Mouse (Mus musculus) liver, adult 2 months (tissue): ENCODE data around the gene Rdh1. TPM values are rescaled to one million over a fixed set of nuclear protein-coding genes. Genes with fewer than 3 reads are reported as not detected.

Experiments used
- DNase-seq: peaks from one replicate; pipeline ENCODE4 v3.0.0-alpha.2; 2011; ENCODE audit warnings: low read depth, low spot score; ENCODE audit errors: extremely low read depth
- H3K27ac ChIP-seq: fragments of 200-500 bp; replicated peaks from 2 replicates; pipeline ENCODE4 v1.5.1; 2012; ENCODE audit warnings: low read depth, mild to moderate bottlenecking, control low read depth, inconsistent platforms, low read length; ENCODE audit not compliant: insufficient read depth
- H3K27me3 ChIP-seq: fragments of 200-500 bp; 2 replicates; pipeline ENCODE4 v1.6.1; 2012; ENCODE audit warnings: mild to moderate bottlenecking, moderate library complexity, low read length, inconsistent platforms; ENCODE audit not compliant: control insufficient read depth, insufficient read depth
- H3K36me3 ChIP-seq: fragments of 200-500 bp; 2 replicates; pipeline ENCODE4 v1.6.1; 2012; ENCODE audit warnings: low read length, inconsistent platforms; ENCODE audit not compliant: control insufficient read depth, insufficient read depth
- H3K4me1 ChIP-seq: fragments of 200-500 bp; 2 replicates; pipeline ENCODE4 v1.6.1; 2011; ENCODE audit warnings: low read length; ENCODE audit not compliant: control insufficient read depth, insufficient read depth
- H3K4me3 ChIP-seq: fragments of 200-500 bp; 2 replicates; pipeline ENCODE4 v1.5.1; 2011; ENCODE audit warnings: low read depth, mild to moderate bottlenecking, control low read depth, low read length, moderate library complexity; ENCODE audit not compliant: insufficient read depth
- H3K79me2 ChIP-seq: fragments of 200-500 bp; 2 replicates; pipeline ENCODE4 v1.6.1; 2012; ENCODE audit warnings: inconsistent platforms, mild to moderate bottlenecking, low read length, moderate library complexity; ENCODE audit not compliant: control insufficient read depth, insufficient read depth
- H3K9ac ChIP-seq: fragments of 200-500 bp; 2 replicates; pipeline ENCODE4 v1.6.1; 2012; ENCODE audit warnings: low read depth, mild to moderate bottlenecking, control low read depth, inconsistent platforms, low read length
- CTCF ChIP-seq: fragments of 200-500 bp; IDR thresholded peaks from 2 replicates; pipeline ENCODE4 v1.5.1; 2011; ENCODE audit warnings: low read depth, low read length, control low read depth
- POLR2A ChIP-seq: fragments of 200-500 bp; IDR thresholded peaks from 2 replicates; pipeline ENCODE4 v1.6.1; 2011; ENCODE audit warnings: low read length, control low read depth; ENCODE audit not compliant: insufficient read depth; ENCODE audit errors: extremely low read depth
- WGBS: fragments of 180-500 bp; shearing (Covaris S2); methylation state at CpG from one replicate; pipeline ENCODE4 v1.1.7; 2018; 5-methylcytosine and 5-hydroxymethylcytosine counted together
- polyA plus RNA-seq: library from polyadenylated mRNA; depleted of rRNA; stranded (reverse); fragments of >200 nt; gene quantifications from 2 replicates; pipeline ENCODE4 v1.2.3, GENCODE M21; 2012
- total RNA-seq: library from RNA; depleted of rRNA; stranded (reverse); fragments of >200 nt; gene quantifications from 2 replicates; pipeline ENCODE4 v1.2.3, GENCODE M21; 2014

The Rdh1 gene
- total and polyA plus RNA-seq, 2 experiments, result 0.18 to 0.20 TPM

GRCm38 (mm10) chr10:127725136-127725535, 34.4 kb upstream of the Rdh1 start:
- 86% methylated on average over 4 of the region's 4 CpGs for WGBS
- Histone ChIP-seq H3K79me2 (no peaks in the 10 kb centered on the region), H3K36me3 (no peaks in the 10 kb centered on the region), H3K27ac (no peak overlapping the region), H3K9ac (no peak overlapping the region), H3K4me3 (no peak overlapping the region), H3K27me3 (0 out of 2 replicates have a peak, but pooled peaks cover 2% of the 10 kb centered on the region), H3K4me1 (no peaks in the 10 kb centered on the region)
- no peak for TF ChIP-seq CTCF
- no peak for TF ChIP-seq POLR2A
- no peak for DNase-seq

GRCm38 (mm10) chr10:127728437-127728836, 31.1 kb upstream of the Rdh1 start:
- no peak overlapping the region for H3K27ac ChIP-seq
- H3K4me3 ChIP-seq, result no peak overlapping the region
- DNase-seq, result no peak
- 79% methylated on average over 8 of the region's 8 CpGs for WGBS
- no peaks in the 10 kb centered on the region for H3K4me1 ChIP-seq
- no peak for TF ChIP-seq CTCF
- TF ChIP-seq POLR2A, result no peak
- 0 out of 2 replicates have a peak, but pooled peaks cover 2% of the 10 kb centered on the region for H3K27me3 ChIP-seq
- H3K79me2 ChIP-seq, result no peaks in the 10 kb centered on the region
- no peak overlapping the region for H3K9ac ChIP-seq
- H3K36me3 ChIP-seq, result no peaks in the 10 kb centered on the region

GRCm38 (mm10) chr10:127730285-127730932, 29.1 kb upstream of the Rdh1 start:
- 85% methylated on average over 11 of the region's 11 CpGs for WGBS
- no peak overlapping the region for H3K27ac ChIP-seq
- no peak overlapping the region for H3K4me3 ChIP-seq
- DNase-seq, result no peak
- H3K4me1 ChIP-seq, result no peaks in the 10 kb centered on the region
- H3K9ac ChIP-seq, result no peak overlapping the region
- no peaks in the 10 kb centered on the region for H3K36me3 ChIP-seq
- H3K79me2 ChIP-seq, result no peaks in the 10 kb centered on the region
- TF ChIP-seq CTCF (no peak), POLR2A (no peak)
- 0 out of 2 replicates have a peak, but pooled peaks cover 2% of the 10 kb centered on the region for H3K27me3 ChIP-seq

GRCm38 (mm10) chr10:127730933-127731310, 28.6 kb upstream of the Rdh1 start:
- H3K27ac ChIP-seq, result no peak overlapping the region
- no peak overlapping the region for H3K4me3 ChIP-seq
- H3K9ac ChIP-seq, result no peak overlapping the region
- 0 out of 2 replicates have a peak, but pooled peaks cover under 1% of the 10 kb centered on the region for H3K27me3 ChIP-seq
- no peaks in the 10 kb centered on the region for H3K4me1 ChIP-seq
- no peak for DNase-seq
- TF ChIP-seq POLR2A (no peak), CTCF (no peak)
- no peaks in the 10 kb centered on the region for H3K79me2 ChIP-seq
- no peaks in the 10 kb centered on the region for H3K36me3 ChIP-seq
- 75% methylated on average over 9 of the region's 9 CpGs for WGBS

GRCm38 (mm10) chr10:127731397-127731796, 28.1 kb upstream of the Rdh1 start:
- Histone ChIP-seq H3K4me3 (no peak overlapping the region), H3K4me1 (0 out of 2 replicates have a peak, but pooled peaks cover 1% of the 10 kb centered on the region), H3K27ac (no peak overlapping the region), H3K79me2 (no peaks in the 10 kb centered on the region), H3K9ac (no peak overlapping the region), H3K27me3 (no peaks in the 10 kb centered on the region), H3K36me3 (no peaks in the 10 kb centered on the region)
- 20% methylated on average over 5 of the region's 5 CpGs for WGBS
- no peak for DNase-seq
- TF ChIP-seq CTCF (no peak), POLR2A (no peak)

- H3K4me3 ChIP-seq, result no peak overlapping the region
- no peaks in the 10 kb centered on the region for H3K79me2 ChIP-seq
- H3K4me1 ChIP-seq, result peaks cover 15% of the 10 kb centered on the region
- no peaks in the 10 kb centered on the region for H3K36me3 ChIP-seq
- H3K27me3 ChIP-seq, result no peaks in the 10 kb centered on the region
- H3K27ac ChIP-seq, result no peak overlapping the region
- TF ChIP-seq CTCF (peak; percentile 68), POLR2A (no peak)
- DNase-seq, result peak; percentile 47
- H3K9ac ChIP-seq, result no peak overlapping the region
- 28% methylated on average over 5 of the region's 5 CpGs for WGBS
Measured at GRCm38 (mm10) chr10:127734434-127734833, 25.1 kb upstream of the Rdh1 start.
